Mouse (Mus musculus): ENCODE measurements around the gene Zbtb40. TPM values are rescaled to one million over a fixed set of nuclear protein-coding genes. Genes with fewer than 3 reads are reported as not detected.

The Zbtb40 gene
- polyA plus RNA-seq, 1 experiment from 2014 or later: 6.7 TPM

Other genes with a start within 250 kb of the Zbtb40 start
- gene Ephb2, start 212.8 kb downstream of the Zbtb40 start, polyA plus RNA-seq (2014; fragmentation: Nextera tagmentation; extraction: Ambion mirVana): 35.8 and 36.9 TPM in 2 replicates
- gene C1qb, start 162.6 kb downstream of the Zbtb40 start, polyA plus RNA-seq (2014; fragmentation: Nextera tagmentation; extraction: Ambion mirVana): 19.7 and 21.1 TPM in 2 replicates
- gene C1qc, start 155.7 kb downstream of the Zbtb40 start, polyA plus RNA-seq (2014; fragmentation: Nextera tagmentation; extraction: Ambion mirVana): 10.0 and 10.7 TPM in 2 replicates
- 8.2 and 11.3 TPM in 2 replicates for gene C1qa, start 150.0 kb downstream of the Zbtb40 start, polyA plus RNA-seq (2014; fragmentation: Nextera tagmentation; extraction: Ambion mirVana)
- gene Epha8, start 92.0 kb downstream of the Zbtb40 start, polyA plus RNA-seq (2014; fragmentation: Nextera tagmentation; extraction: Ambion mirVana): 0.72 and 0.77 TPM in 2 replicates
- 1.5 and 1.9 TPM in 2 replicates for gene Wnt4, start 228.7 kb upstream of the Zbtb40 start, polyA plus RNA-seq (2014; fragmentation: Nextera tagmentation; extraction: Ambion mirVana)